Mouse (Mus musculus) myocyte (in vitro differentiated cells): ENCODE results near the gene Tma7. TPM values are rescaled to one million over a fixed set of nuclear protein-coding genes. Genes with fewer than 3 reads are reported as not detected.

ENCODE experiments used
- H3K27me3 ChIP-seq: one replicate; pipeline ENCODE4 v1.6.1; 2011; ENCODE audit not compliant: control insufficient read depth, insufficient read depth, insufficient read length
- H3K36me3 ChIP-seq: one replicate; pipeline ENCODE4 v1.6.1; 2011; ENCODE audit not compliant: control insufficient read depth, insufficient read depth
- H3K4me2 ChIP-seq: one replicate; pipeline ENCODE4 v1.6.1; 2011; ENCODE audit warnings: low read depth, control low read depth
- H3K4me3 ChIP-seq: one replicate; pipeline ENCODE4 v1.5.1; 2011; ENCODE audit warnings: mild to moderate bottlenecking, control low read depth, moderate library complexity
- H3K79me2 ChIP-seq: one replicate; pipeline ENCODE4 v1.6.1; 2011; ENCODE audit not compliant: control insufficient read depth, insufficient read depth
- H3ac ChIP-seq: one replicate; pipeline ENCODE4 v1.6.1; 2011; ENCODE audit not compliant: control insufficient read depth, insufficient read length
- CEBPB ChIP-seq: IDR thresholded peaks from 2 replicates; pipeline ENCODE4 v1.6.1; 2011; ENCODE audit warnings: mild to moderate bottlenecking, moderate library complexity; ENCODE audit not compliant: poor library complexity, insufficient read depth, severe bottlenecking
- E2F4 ChIP-seq: IDR thresholded peaks from one replicate; pipeline ENCODE4 v1.6.1; 2011; ENCODE audit warnings: mild to moderate bottlenecking, control low read depth, moderate library complexity; ENCODE audit not compliant: insufficient read depth
- MAX ChIP-seq: IDR thresholded peaks from one replicate; pipeline ENCODE4 v1.6.1; 2011; ENCODE audit warnings: low read depth, mild to moderate bottlenecking, control low read depth
- MYOD1 ChIP-seq, 3 experiments: IDR thresholded peaks; one replicate each; pipeline ENCODE4 v1.6.1; 2011; ENCODE audit warnings: control low read depth in 2 of 3, low read depth in 2 of 3, mild to moderate bottlenecking in 2 of 3, moderate library complexity in 1 of 3; ENCODE audit not compliant: insufficient read length in 2 of 3, control insufficient read depth in 1 of 3
- MYOG ChIP-seq, 3 experiments: IDR thresholded peaks; one replicate each; pipeline ENCODE4 v1.6.1; 2011; ENCODE audit warnings: control low read depth in 2 of 3, low read depth in 2 of 3, mild to moderate bottlenecking in 2 of 3; ENCODE audit not compliant: insufficient read length in 2 of 3, control insufficient read depth in 1 of 3, insufficient read depth in 1 of 3
- POLR2A ChIP-seq: IDR thresholded peaks from one replicate; pipeline ENCODE4 v1.6.1; 2011; ENCODE audit warnings: low read depth, mild to moderate bottlenecking, control low read depth, moderate library complexity; ENCODE audit not compliant: insufficient read length
- POLR2AphosphoS2 ChIP-seq: IDR thresholded peaks from one replicate; pipeline ENCODE4 v1.6.1; 2011; ENCODE audit warnings: low read depth, control low read depth; ENCODE audit not compliant: insufficient read length
- REST ChIP-seq: IDR thresholded peaks from one replicate; pipeline ENCODE4 v1.6.1; 2011; ENCODE audit warnings: mild to moderate bottlenecking, control low read depth, moderate library complexity; ENCODE audit not compliant: insufficient read depth, insufficient read length
- SRF ChIP-seq: IDR thresholded peaks from one replicate; pipeline ENCODE4 v1.6.1; 2011; ENCODE audit warnings: low read depth; ENCODE audit not compliant: control insufficient read depth, insufficient read length
- TCF12 ChIP-seq: IDR thresholded peaks from one replicate; pipeline ENCODE4 v1.6.1; 2011; ENCODE audit warnings: mild to moderate bottlenecking, control low read depth; ENCODE audit not compliant: poor library complexity, insufficient read depth, severe bottlenecking
- TCF3 ChIP-seq: IDR thresholded peaks from one replicate; pipeline ENCODE4 v1.6.1; 2011; ENCODE audit warnings: low read depth, control low read depth; ENCODE audit not compliant: insufficient read length
- USF1 ChIP-seq: IDR thresholded peaks from one replicate; pipeline ENCODE4 v1.6.1; 2011; ENCODE audit warnings: low read depth, mild to moderate bottlenecking, control low read depth, moderate library complexity
- polyA plus RNA-seq: library from polyadenylated mRNA; unstranded; fragments of >200 nt; fragmentation: generic; extraction: Trizol; gene quantifications from one replicate; pipeline ENCODE4 v1.2.1, GENCODE M21; 2012; ENCODE audit warnings: missing spikeins

Tma7 gene
- polyA plus RNA-seq, 1 experiment = 271 TPM

GRCm38 (mm10) chr9:109057543-109057942 is 24.8 kb downstream of the Tma7 start:
- H3ac ChIP-seq = no peak overlapping the region
- no peaks in the 10 kb centered on the region for H3K36me3 ChIP-seq
- H3K79me2 ChIP-seq = no peaks in the 10 kb centered on the region
- H3K4me2 ChIP-seq = no peak overlapping the region
- no peak for TF ChIP-seq USF1
- H3K27me3 ChIP-seq = no peaks in the 10 kb centered on the region
- no peak overlapping the region for H3K4me3 ChIP-seq

- no peaks in the 10 kb centered on the region for H3K36me3 ChIP-seq
- no peak overlapping the region for H3ac ChIP-seq
- H3K27me3 ChIP-seq = no peaks in the 10 kb centered on the region
- H3K4me2 ChIP-seq = no peak overlapping the region
- no peaks in the 10 kb centered on the region for H3K79me2 ChIP-seq
- TF ChIP-seq MAX (no peak), SRF (no peak), TCF12 (no peak), MYOD1 (IDR thresholded peaks at IDR 0.05; ENCODE audit: control insufficient read depth in 1 of 3, insufficient read length in 2 of 3, low read depth in 2 of 3) (no peak), E2F4 (no peak), CEBPB (no peak)
- H3K4me3 ChIP-seq = no peak overlapping the region
Observed at GRCm38 (mm10) chr9:109056916-109057315, 25.5 kb downstream of the Tma7 start.

GRCm38 (mm10) chr9:109056081-109056690 is 26.2 kb downstream of the Tma7 start:
- H3K79me2 ChIP-seq = no peaks in the 10 kb centered on the region
- no peaks in the 10 kb centered on the region for H3K36me3 ChIP-seq
- H3K4me3 ChIP-seq = no peak overlapping the region
- TF ChIP-seq REST (no peak), MYOG (IDR thresholded peaks at IDR 0.05; ENCODE audit: control insufficient read depth in 1 of 3, insufficient read depth in 1 of 3, insufficient read length in 2 of 3, low read depth in 2 of 3) (no peak), SRF (no peak), E2F4 (no peak), MYOD1 (IDR thresholded peaks at IDR 0.05; ENCODE audit: control insufficient read depth in 1 of 3, insufficient read length in 2 of 3, low read depth in 2 of 3) (no peak), POLR2A (no peak), USF1 (no peak), MAX (no peak), CEBPB (no peak), TCF12 (no peak), POLR2AphosphoS2 (no peak), TCF3 (no peak)
- H3ac ChIP-seq = no peak overlapping the region
- no peaks in the 10 kb centered on the region for H3K27me3 ChIP-seq
- no peak overlapping the region for H3K4me2 ChIP-seq

GRCm38 (mm10) chr9:109055271-109056030 is 26.9 kb downstream of the Tma7 start:
- Histone ChIP-seq H3K4me2 (peak overlapping the region; percentile 83), H3K79me2 (no peaks in the 10 kb centered on the region), H3K27me3 (no peaks in the 10 kb centered on the region), H3K4me3 (peak overlapping the region; percentile 10), H3ac (no peak overlapping the region), H3K36me3 (no peaks in the 10 kb centered on the region)
- no peak for TF ChIP-seq USF1
- no peak for TF ChIP-seq E2F4
- no peak for TF ChIP-seq REST
- TF ChIP-seq CEBPB = no peak
- TF ChIP-seq POLR2A = no peak
- no peak for TF ChIP-seq TCF12
- no peak for TF ChIP-seq MYOG (IDR thresholded peaks at IDR 0.05; ENCODE audit: control insufficient read depth in 1 of 3, insufficient read depth in 1 of 3, insufficient read length in 2 of 3, low read depth in 2 of 3)
- TF ChIP-seq MAX = no peak
- no peak for TF ChIP-seq POLR2AphosphoS2

GRCm38 (mm10) chr9:109054712-109055111 is 27.7 kb downstream of the Tma7 start:
- H3ac ChIP-seq = no peak overlapping the region
- TF ChIP-seq TCF3 = no peak
- TF ChIP-seq POLR2A = peak; percentile 30
- TF ChIP-seq SRF = no peak
- TF ChIP-seq TCF12 = no peak
- H3K27me3 ChIP-seq = no peaks in the 10 kb centered on the region
- H3K4me2 ChIP-seq = peak overlapping the region; percentile 83
- H3K36me3 ChIP-seq = no peaks in the 10 kb centered on the region
- H3K79me2 ChIP-seq = no peaks in the 10 kb centered on the region
- peak overlapping the region; percentile 10 for H3K4me3 ChIP-seq
